Mouse (Mus musculus): ENCODE measurements around the gene Plpp3.
A peak's percentile ranks its signal among the peaks of the same experiment; 100 is the strongest.
"Not testable (repeated sequence)": the region's sequence is repeated elsewhere in the genome, so short reads cannot be mapped to it uniquely, and the experiment has no call there.

Plpp3 gene

GRCm38 (mm10) chr4:105260893-105261769 is 104.0 kb downstream of the Plpp3 start:
- no peak for DNase-seq (ENCODE audit: low spot score in 2 of 2)

GRCm38 (mm10) chr4:105262358-105262757 is 105.2 kb downstream of the Plpp3 start:
- no peak for DNase-seq (ENCODE audit: low spot score in 2 of 2)

GRCm38 (mm10) chr4:105263600-105263999 is 106.5 kb downstream of the Plpp3 start:
- no peak for DNase-seq (ENCODE audit: low spot score in 2 of 2)

DNA sequence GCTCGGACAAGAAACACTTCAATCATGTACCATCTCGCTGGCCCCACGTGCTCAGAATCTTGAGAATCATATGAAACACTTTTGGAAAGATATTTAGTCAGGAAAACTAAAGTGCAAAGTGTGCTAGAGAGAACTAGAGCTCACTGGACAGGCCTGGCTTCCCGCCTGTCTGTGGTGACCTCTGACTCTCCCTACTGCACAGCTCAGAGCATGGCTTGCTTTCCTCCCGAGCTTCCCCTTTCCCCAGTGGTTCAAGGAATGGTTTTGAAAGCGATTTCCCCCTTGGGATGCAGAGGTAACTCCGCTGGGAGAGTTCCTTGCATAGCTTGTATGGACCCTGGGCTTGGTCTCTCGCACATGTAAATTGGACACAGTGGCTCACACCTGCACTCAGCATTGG is 107.9 kb downstream of the Plpp3 start:
- DNase-seq (ENCODE audit: low spot score in 2 of 2): no peak

- peak in 1 of 2 experiments; percentile 20 for DNase-seq (ENCODE audit: low spot score in 2 of 2)
Measured at GRCm38 (mm10) chr4:105265678-105266077, 108.5 kb downstream of the Plpp3 start.

- DNase-seq (ENCODE audit: low spot score in 2 of 2): no peak
Measured at GRCm38 (mm10) chr4:105268202-105268730, 111.1 kb downstream of the Plpp3 start.

- DNase-seq (ENCODE audit: low spot score in 2 of 2): not testable (repeated sequence)
Measured at GRCm38 (mm10) chr4:105269398-105269797, 112.3 kb downstream of the Plpp3 start.

- no peak for DNase-seq (ENCODE audit: low spot score in 2 of 2)
Measured at GRCm38 (mm10) chr4:105271166-105271565, 114.0 kb downstream of the Plpp3 start.

GRCm38 (mm10) chr4:105273034-105273433 is 115.9 kb downstream of the Plpp3 start:
- DNase-seq (ENCODE audit: low spot score in 2 of 2): no peak

DNA sequence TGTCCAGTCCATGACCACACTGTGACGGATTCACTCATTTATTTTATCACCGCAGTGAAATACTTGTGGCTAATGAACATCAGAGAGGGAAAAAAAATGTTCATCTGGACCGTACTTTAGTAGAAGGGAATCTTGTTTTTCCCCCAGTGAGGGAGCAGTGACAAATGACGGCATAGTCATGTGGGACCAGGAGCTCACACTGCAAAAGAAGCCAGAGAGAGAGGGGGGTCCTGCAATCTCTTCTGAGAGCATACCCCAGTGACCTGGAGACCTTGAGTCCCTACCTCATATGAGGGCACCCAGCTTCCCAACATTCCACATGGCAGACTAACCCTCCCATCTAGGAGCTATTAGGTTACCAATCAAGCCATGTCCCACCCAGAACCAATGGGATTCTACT is 116.3 kb downstream of the Plpp3 start:
- DNase-seq (ENCODE audit: low spot score in 2 of 2): no peak

DNA sequence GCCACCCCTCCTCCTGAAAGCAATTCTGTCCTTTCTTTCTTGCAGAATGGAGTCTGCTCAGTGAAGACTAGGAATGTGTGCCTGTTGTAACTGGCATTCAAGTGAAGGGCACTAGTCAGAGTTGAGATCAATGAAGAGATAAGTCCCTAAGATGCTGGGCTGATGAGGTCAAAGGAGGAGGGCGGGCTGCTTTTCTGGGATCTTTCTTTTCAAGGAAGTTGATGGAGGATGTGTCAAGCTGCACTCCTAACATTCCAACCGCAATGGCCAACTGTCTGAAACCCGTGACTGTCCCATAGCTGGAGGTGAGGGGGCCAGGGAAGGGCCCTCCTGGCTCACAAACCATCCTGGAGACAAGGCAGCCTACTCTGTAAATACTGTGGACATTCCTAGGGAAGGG is 118.5 kb downstream of the Plpp3 start:
- no peak for DNase-seq (ENCODE audit: low spot score in 2 of 2)

DNA sequence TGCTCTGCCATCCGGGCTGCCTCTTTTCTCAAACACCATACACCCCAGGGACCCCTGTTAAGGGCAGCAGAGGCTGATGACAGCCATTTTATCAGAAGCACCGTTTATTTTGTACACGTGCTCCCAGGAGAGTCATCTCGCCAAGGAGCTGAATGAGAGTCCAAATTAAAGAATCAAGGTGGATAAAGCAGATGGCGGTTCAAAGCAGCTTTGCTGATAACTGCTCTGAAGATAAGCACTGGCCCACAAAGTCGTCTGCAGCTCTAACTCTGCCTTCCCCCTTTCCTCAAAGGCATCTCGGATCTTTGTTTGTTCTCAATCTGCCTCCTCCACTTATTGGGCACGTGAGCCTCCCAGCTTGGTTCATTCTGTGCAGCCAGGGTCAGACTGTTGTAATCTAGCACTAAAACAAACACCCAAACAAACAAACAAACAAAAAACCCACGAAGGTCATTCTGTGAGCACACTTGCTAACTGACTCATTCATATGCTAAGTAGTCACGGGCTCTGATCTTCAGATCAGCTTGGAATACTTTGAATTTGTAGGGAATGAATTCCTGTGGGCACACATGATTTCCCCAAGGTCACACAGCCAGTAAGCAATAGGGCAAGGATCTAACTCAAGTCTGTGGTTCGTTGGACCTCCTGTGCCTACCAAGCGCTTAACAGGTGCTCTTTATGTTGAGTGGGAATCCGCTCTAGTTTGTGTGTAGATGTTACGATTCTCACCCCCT is 119.1 kb downstream of the Plpp3 start:
- no peak for DNase-seq (ENCODE audit: low spot score in 2 of 2)

DNA sequence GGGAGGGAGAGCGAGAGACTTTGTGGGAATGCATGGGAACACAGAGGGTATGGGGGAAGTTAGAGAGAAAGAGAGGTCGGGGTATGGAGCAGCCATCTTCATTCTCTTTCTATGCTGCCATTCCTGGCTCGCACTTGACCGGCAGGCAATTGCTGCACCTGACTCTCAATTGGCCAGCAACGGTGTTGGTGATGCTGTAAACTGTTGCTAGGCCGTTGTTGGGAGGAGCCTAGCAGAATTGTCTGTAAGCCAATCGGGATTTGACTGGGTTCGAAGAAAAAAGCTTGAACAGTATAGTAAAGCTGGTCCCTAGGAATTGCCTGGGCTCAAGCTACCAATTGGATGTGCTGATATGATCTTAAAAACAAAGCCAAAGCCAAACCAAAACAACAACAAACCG is 121.0 kb downstream of the Plpp3 start:
- DNase-seq (ENCODE audit: low spot score in 2 of 2): no peak

DNA sequence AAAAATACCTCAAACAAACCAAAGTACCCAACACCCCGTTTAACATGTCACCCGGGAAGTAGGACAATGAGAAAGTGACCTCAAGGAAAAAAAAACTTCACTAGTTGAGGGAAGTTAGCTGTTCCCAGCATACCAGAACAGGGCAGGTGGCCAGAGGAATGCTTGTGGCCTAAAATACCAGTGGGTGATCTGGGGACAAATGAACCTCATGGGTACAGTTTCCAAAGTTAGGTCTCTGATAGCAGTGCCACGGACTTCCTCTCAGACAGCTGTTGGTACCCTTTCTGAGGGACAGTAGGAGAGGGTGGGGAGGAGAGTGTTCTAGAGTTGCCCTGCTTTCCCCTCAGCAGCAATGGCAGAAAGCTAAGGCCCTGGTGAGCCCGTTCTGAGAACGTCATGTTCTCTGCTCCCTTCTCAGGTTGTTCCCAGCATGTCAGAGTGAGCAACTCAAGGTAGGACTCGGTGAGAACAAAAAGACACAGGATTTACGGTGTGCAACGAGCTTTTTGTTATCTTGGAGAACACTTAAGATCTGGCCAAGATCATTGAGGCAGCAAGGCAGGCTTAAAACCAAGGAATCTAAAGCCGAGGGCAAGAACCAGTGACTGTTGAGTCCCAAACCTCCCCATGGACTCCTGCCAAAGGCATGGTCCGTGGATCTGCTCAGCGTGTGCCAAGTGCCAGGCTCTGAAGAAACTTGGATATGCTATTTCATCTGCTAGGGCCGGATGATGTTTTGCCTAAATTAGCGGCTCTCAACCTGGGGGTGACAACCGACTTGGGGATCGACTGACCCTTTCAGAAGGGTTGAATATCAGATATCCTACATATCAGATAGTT is 121.6 kb downstream of the Plpp3 start:
- DNase-seq (ENCODE audit: low spot score in 2 of 2): no peak

DNA sequence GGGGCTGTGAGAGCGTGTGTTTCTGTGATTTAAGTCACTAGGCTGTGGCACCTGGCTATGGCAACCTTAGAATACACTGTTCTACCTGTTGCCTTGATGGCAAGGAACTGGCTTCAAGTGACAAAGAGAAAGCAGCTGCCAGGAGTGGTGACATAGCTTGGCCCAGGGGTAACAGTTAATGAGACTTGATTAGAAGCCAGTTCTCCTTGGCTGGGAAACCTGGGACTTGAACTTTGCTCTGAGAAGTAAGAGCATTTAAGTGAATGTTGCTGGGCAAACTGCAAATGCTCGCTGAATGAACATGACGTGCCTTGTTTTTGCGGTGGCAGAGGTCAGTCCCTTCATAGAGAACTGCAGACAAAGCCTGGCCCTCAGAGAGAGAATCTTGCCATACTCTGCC is 122.7 kb downstream of the Plpp3 start:
- no peak for DNase-seq (ENCODE audit: low spot score in 2 of 2)

DNA sequence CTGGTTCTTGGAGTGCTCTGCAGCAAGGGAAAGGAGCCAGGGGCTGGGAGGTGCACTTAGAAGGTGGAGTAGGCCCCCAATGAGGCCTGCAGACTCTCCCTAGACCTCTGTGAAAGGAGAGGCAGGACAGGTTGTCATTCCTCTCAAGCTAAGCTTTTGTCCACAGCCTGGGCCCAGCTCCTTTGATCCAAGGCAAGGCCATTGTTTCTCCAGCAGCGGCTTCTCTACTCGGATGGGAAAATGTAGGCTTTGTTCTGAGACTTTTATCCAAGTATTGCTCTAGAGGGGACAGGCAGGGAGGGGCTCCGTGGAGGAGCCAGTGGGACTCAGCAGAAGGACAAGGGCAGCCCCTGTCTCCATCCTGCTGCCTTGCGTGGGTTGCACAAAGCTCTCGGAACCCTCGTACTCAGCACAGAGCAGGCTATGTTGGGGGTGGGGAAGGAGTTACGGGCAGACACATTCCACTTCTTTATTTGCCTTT is 124.6 kb downstream of the Plpp3 start:
- DNase-seq (ENCODE audit: low spot score in 2 of 2): no peak
